Mouse (Mus musculus) ES-E14 (cell line): Measurements from ENCODE around the gene Sp1.

ENCODE experiments used
- CHD2 ChIP-seq: IDR thresholded peaks from 2 replicates; pipeline ENCODE4 v1.6.1; 2014; ENCODE audit warnings: mild to moderate bottlenecking, low read depth, low read length, inconsistent platforms
- ZNF384 ChIP-seq: IDR thresholded peaks from 2 replicates; pipeline ENCODE4 v1.6.1; 2012; ENCODE audit warnings: low read depth, low read length, inconsistent platforms

DNA sequence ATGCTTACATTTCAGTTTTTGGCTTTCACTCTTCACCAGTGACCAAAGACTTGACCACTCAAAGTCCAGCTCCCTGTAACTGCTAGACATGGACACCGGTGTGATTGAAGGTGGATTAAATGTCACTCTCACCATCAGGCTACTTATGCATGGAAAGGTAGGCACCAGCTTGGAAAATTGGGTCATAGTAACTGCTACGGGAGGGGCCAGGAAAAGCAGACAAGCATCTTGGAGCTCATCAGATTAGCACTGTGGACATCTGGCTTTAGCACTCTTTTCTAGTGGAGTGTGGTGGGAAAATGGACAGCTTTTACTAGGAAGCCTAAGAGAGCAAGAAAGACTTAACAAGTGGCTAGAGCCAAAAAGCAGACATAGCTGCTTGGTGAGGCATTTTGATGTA, 67.3 kb downstream of the Sp1 start:
- no peak for TF ChIP-seq CHD2
- TF ChIP-seq ZNF384 = no peak
